7 mouse cellular contexts compared by ENCODE assay signal in genomic region chr7:62209117-62209700, GRCm38 (mm10).
DNase-seq lines count a peak whose midpoint lies in the region; ATAC-seq lines count a peak whose summit lies in the region.

No protein-coding gene starts in this region.

- no peaks in the 10 kb centered on the region for H3K4me1 ChIP-seq in hindbrain, embryonic 15.5 days (replicated peaks)
- no peaks in the 10 kb centered on the region for H3K4me1 ChIP-seq in limb, embryonic 11.5 days (ENCODE audit: control insufficient read depth, insufficient read depth, low read length)

- ATAC-seq in hindbrain, embryonic 15.5 days (ENCODE audit: low FRiP score, low read depth): peak; percentile 93
- peak; percentile 79; the same call in 1 of the 2 replicates for ATAC-seq in limb, embryonic 11.5 days (ENCODE audit: insufficient number of reproducible peaks, low FRiP score, low TSS enrichment, low read depth)

- no peaks in the 10 kb centered on the region for H3K27me3 ChIP-seq in hindbrain, embryonic 15.5 days
- H3K27me3 ChIP-seq in limb, embryonic 11.5 days (ENCODE audit: control insufficient read depth, insufficient read depth, low read length): no peaks in the 10 kb centered on the region

- peak overlapping the region; percentile 52 for H3K4me3 ChIP-seq in hindbrain, embryonic 15.5 days
- peak overlapping the region; percentile 24; the same call in 1 of the 2 replicates for H3K4me3 ChIP-seq in limb, embryonic 11.5 days (ENCODE audit: low read depth, low read length)

- peak; percentile 72 for DNase-seq in 3T3-L1 (ENCODE audit: low read depth, low spot score)
- peak; percentile 77 for DNase-seq in ES-CJ7 (ENCODE audit: low read depth, low spot score)
- peak; percentile 37 for DNase-seq in embryo, embryonic 9.5 days (ENCODE audit: extremely low spot score)
- peak; percentile 61 for DNase-seq in limb, embryonic 11.5 days (ENCODE audit: low spot score)
- DNase-seq in retina, postnatal 1 day: peak; percentile 80
- DNase-seq in B cell, adult 2 months: no peak

- peak overlapping the region; percentile 37 for H3K4me2 ChIP-seq in hindbrain, embryonic 15.5 days
- no peak overlapping the region; the same call in 1 of the 2 replicates for H3K4me2 ChIP-seq in limb, embryonic 11.5 days (ENCODE audit: low read depth, severe bottlenecking)

- H3K9me3 ChIP-seq in hindbrain, embryonic 15.5 days: no peaks in the 10 kb centered on the region
- no peaks in the 10 kb centered on the region for H3K9me3 ChIP-seq in limb, embryonic 11.5 days (ENCODE audit: control insufficient read depth, low read length)

- H3K9ac ChIP-seq in hindbrain, embryonic 15.5 days: peak overlapping the region; percentile 53
- peak overlapping the region; percentile 43; the same call in 1 of the 2 replicates for H3K9ac ChIP-seq in limb, embryonic 11.5 days (ENCODE audit: low read length)

- 31% methylated on average over 12 of the region's 12 CpGs for WGBS in hindbrain, embryonic 15.5 days
- WGBS in limb, embryonic 11.5 days: 40% methylated on average over 12 of the region's 12 CpGs

- no peak overlapping the region; the same call in 1 of the 2 replicates for H3K27ac ChIP-seq in hindbrain, embryonic 15.5 days (replicated peaks)
- no peak overlapping the region for H3K27ac ChIP-seq in limb, embryonic 11.5 days (replicated peaks; ENCODE audit: low read depth, low read length)

- H3K36me3 ChIP-seq in hindbrain, embryonic 15.5 days: 0 out of 2 replicates have a peak, but pooled peaks cover 4% of the 10 kb centered on the region
- H3K36me3 ChIP-seq in limb, embryonic 11.5 days (ENCODE audit: control insufficient read depth, insufficient read depth, low read length): no peaks in the 10 kb centered on the region

Comparison
In these comparisons a context has a peak if more than half of its experiments do, and no peak if none do; other contexts are left out.
1. DNase-seq: peak in 3T3-L1 (single experiment), ES-CJ7 (single experiment), embryo, embryonic 9.5 days (single experiment), limb, embryonic 11.5 days (single experiment) and retina, postnatal 1 day (single experiment); none in B cell, adult 2 months (0 of 2).